Mouse (Mus musculus): ENCODE measurements around the gene Hspb1. TPM values are rescaled to one million over a fixed set of nuclear protein-coding genes. Genes with fewer than 3 reads are reported as not detected.

Hspb1 gene
- total and polyA plus RNA-seq, 3 experiments, result 1.1 to 3.6 (median 2.6) TPM

- in situ Hi-C loops (cut with MboI; ENCODE audit: low pct_ligation_motif_present, low pct_unique_long_range_greater_than_20kb, low sequenced_read_pairs), result loop anchor here (10.0 kb wide), 1 partner anchor 147 kb away; no protein-coding TSS in a partner anchor
- no peak overlapping the region for H3K4me2 ChIP-seq (ENCODE audit: insufficient read depth, low read depth, poor library complexity, severe bottlenecking)
Measured at GRCm38 (mm10) chr5:135898028-135898427, 10.3 kb downstream of the Hspb1 start.

GRCm38 (mm10) chr5:135898995-135899394 lies 11.3 kb downstream of the Hspb1 start:
- peaks cover 0 to 5% of the 10 kb centered on the region in 2 experiments for H3K36me3 ChIP-seq (replicated peaks in 1 of 2; ENCODE audit: control insufficient read depth in 1 of 2, insufficient read depth in 1 of 2, low read length in 1 of 2)
- H3K9ac ChIP-seq (ENCODE audit: insufficient read depth, low read depth), result no peak overlapping the region
- in situ Hi-C loops (cut with MboI; ENCODE audit: low pct_ligation_motif_present, low pct_unique_long_range_greater_than_20kb, low sequenced_read_pairs), result loop anchor here (10.0 kb wide), 1 partner anchor 146 kb away; no protein-coding TSS in a partner anchor
- H3K79me2 ChIP-seq (replicated peaks; ENCODE audit: control insufficient read depth, extremely low read depth, insufficient read depth, poor library complexity, severe bottlenecking), result no peaks in the 10 kb centered on the region
- no peaks in the 10 kb centered on the region for H3K9me3 ChIP-seq (replicated peaks; ENCODE audit: low read length)
- no peak overlapping the region for H3K4me3 ChIP-seq (replicated peaks in 1 of 3; ENCODE audit: low read depth in 2 of 3, low read length in 2 of 3, poor library complexity in 1 of 3)
- peaks cover 0 to 7% of the 10 kb centered on the region in 2 experiments; a peak in 1 of 4 replicates for H3K4me1 ChIP-seq (ENCODE audit: control insufficient read depth in 1 of 2, insufficient read depth in 2 of 2)
- no peaks in the 10 kb centered on the region for H3K27me3 ChIP-seq (replicated peaks)
- no peak for DNase-seq (ENCODE audit: extremely low read depth)
- no peak for TF ChIP-seq HCFC1 (IDR thresholded peaks at IDR 0.05; ENCODE audit: low read depth, low read length)
- TF ChIP-seq MXI1 (IDR thresholded peaks at IDR 0.05; ENCODE audit: low read depth, low read length), result no peak
- TF ChIP-seq MYC (IDR thresholded peaks at IDR 0.05; ENCODE audit: low read depth, low read length), result no peak
- TF ChIP-seq MEF2A (IDR thresholded peaks at IDR 0.05; ENCODE audit: borderline replicate concordance, low read depth, low read length), result no peak
- TF ChIP-seq POLR2A (IDR thresholded peaks at IDR 0.05; ENCODE audit: low read depth, low read length), result no peak
- TF ChIP-seq SIN3A (IDR thresholded peaks at IDR 0.05; ENCODE audit: low read length), result no peak
- no peak for TF ChIP-seq MAFK (IDR thresholded peaks at IDR 0.05; ENCODE audit: insufficient replicate concordance, low read length)
- no peak for TF ChIP-seq SMC3 (IDR thresholded peaks at IDR 0.05; ENCODE audit: low read depth, low read length)
- TF ChIP-seq ZKSCAN1 (IDR thresholded peaks at IDR 0.05; ENCODE audit: borderline replicate concordance, low read depth, low read length), result no peak
- TF ChIP-seq ZMIZ1 (IDR thresholded peaks at IDR 0.05; ENCODE audit: low read depth, low read length), result no peak
- dilution Hi-C loops (cut with MboI; ENCODE audit: extremely low pct_ligation_motif_present, extremely low pct_unique_long_range_greater_than_20kb, low sequenced_read_pairs), result no loop called here
- no peak overlapping the region for H3K4me2 ChIP-seq (ENCODE audit: insufficient read depth, low read depth, poor library complexity, severe bottlenecking)
- no peak overlapping the region for H3K27ac ChIP-seq (ENCODE audit: insufficient read depth, low read depth)

More at GRCm38 (mm10) chr5:135898028-135898427, 10.3 kb downstream of the Hspb1 start:
- H3K36me3 ChIP-seq (replicated peaks in 1 of 2; ENCODE audit: control insufficient read depth in 1 of 2, insufficient read depth in 1 of 2, low read length in 1 of 2), result no peaks in the 10 kb centered on the region
- H3K79me2 ChIP-seq (replicated peaks; ENCODE audit: control insufficient read depth, extremely low read depth, insufficient read depth, poor library complexity, severe bottlenecking), result no peaks in the 10 kb centered on the region
- H3K9ac ChIP-seq (ENCODE audit: insufficient read depth, low read depth), result no peak overlapping the region
- H3K4me3 ChIP-seq (replicated peaks in 1 of 3; ENCODE audit: low read depth in 2 of 3, low read length in 2 of 3, poor library complexity in 1 of 3), result no peak overlapping the region
- H3K27ac ChIP-seq (ENCODE audit: insufficient read depth, low read depth), result no peak overlapping the region
- dilution Hi-C loops (cut with MboI; ENCODE audit: extremely low pct_ligation_motif_present, extremely low pct_unique_long_range_greater_than_20kb, low sequenced_read_pairs), result no loop called here
- TF ChIP-seq ELF1 (IDR thresholded peaks at IDR 0.05; ENCODE audit: low read depth, low read length) (no peak), ZMIZ1 (IDR thresholded peaks at IDR 0.05; ENCODE audit: low read depth, low read length) (no peak), KAT2A (IDR thresholded peaks at IDR 0.05; ENCODE audit: insufficient replicate concordance, low read length) (no peak), JUN (IDR thresholded peaks at IDR 0.05; ENCODE audit: insufficient read depth, low read depth, low read length) (no peak), MAFK (IDR thresholded peaks at IDR 0.05; ENCODE audit: insufficient replicate concordance, low read length) (no peak), HCFC1 (IDR thresholded peaks at IDR 0.05; ENCODE audit: low read depth, low read length) (no peak), CTCF (conservative IDR thresholded peaks at IDR 0.05 in 1 of 2, IDR thresholded peaks at IDR 0.05 in 1 of 2; ENCODE audit: low read depth in 2 of 2, low read length in 2 of 2) (peak; percentile 53 to 63; a peak in 3 of 4 replicates), MAZ (IDR thresholded peaks at IDR 0.05; ENCODE audit: low read depth, low read length) (no peak), JUND (conservative IDR thresholded peaks at IDR 0.05; ENCODE audit: low read depth, low read length) (no peak), MEF2A (IDR thresholded peaks at IDR 0.05; ENCODE audit: borderline replicate concordance, low read depth, low read length) (no peak), E2F4 (IDR thresholded peaks at IDR 0.05; ENCODE audit: insufficient replicate concordance, low read depth, low read length) (no peak), MYC (IDR thresholded peaks at IDR 0.05; ENCODE audit: low read depth, low read length) (0 out of 2 replicates have a peak, but pooled peaks have one; percentile 18), MXI1 (IDR thresholded peaks at IDR 0.05; ENCODE audit: low read depth, low read length) (no peak), USF2 (conservative IDR thresholded peaks at IDR 0.05; ENCODE audit: low read depth, low read length) (no peak), NRF1 (IDR thresholded peaks at IDR 0.05; ENCODE audit: low read depth, low read length) (no peak), SMC3 (IDR thresholded peaks at IDR 0.05; ENCODE audit: low read depth, low read length) (peak; percentile 29; the same call in 1 of the 2 replicates), NELFE (IDR thresholded peaks at IDR 0.05; ENCODE audit: low read depth, low read length) (no peak), EP300 (IDR thresholded peaks at IDR 0.05; ENCODE audit: low read length) (no peak), MAX (IDR thresholded peaks at IDR 0.05; ENCODE audit: low read length) (no peak), ZNF384 (IDR thresholded peaks at IDR 0.05; ENCODE audit: low read depth, low read length) (no peak)
- H3K27me3 ChIP-seq (replicated peaks), result no peaks in the 10 kb centered on the region
- peaks cover 1 to 12% of the 10 kb centered on the region in 2 experiments for H3K4me1 ChIP-seq (ENCODE audit: control insufficient read depth in 1 of 2, insufficient read depth in 2 of 2)
- peak; percentile 71 for DNase-seq (ENCODE audit: extremely low read depth)
- no peaks in the 10 kb centered on the region for H3K9me3 ChIP-seq (replicated peaks; ENCODE audit: low read length)

Data from CH12.LX (cell line).